Mouse (Mus musculus): ENCODE results near the gene Cacng5.

The Cacng5 gene

GRCm38 (mm10) chr11:107914634-107915226 is at the start of gene Cacng5:
Cacng5 (minus strand) TSS chr11:107915055.
- no peak for DNase-seq (ENCODE audit: low spot score in 2 of 2)

GRCm38 (mm10) chr11:107957566-107958350 is 42.9 kb upstream of the Cacng5 start:
- DNase-seq (ENCODE audit: low spot score in 2 of 2): no peak

GRCm38 (mm10) chr11:107955191-107956062 is 40.6 kb upstream of the Cacng5 start:
- no peak for DNase-seq (ENCODE audit: low spot score in 2 of 2)

GRCm38 (mm10) chr11:107951431-107951830 is 36.6 kb upstream of the Cacng5 start:
- DNase-seq (ENCODE audit: low spot score in 2 of 2): no peak

- no peak for DNase-seq (ENCODE audit: low spot score in 2 of 2)
Observed at GRCm38 (mm10) chr11:107950658-107951057, 35.8 kb upstream of the Cacng5 start.

GRCm38 (mm10) chr11:107950211-107950610 is 35.4 kb upstream of the Cacng5 start:
- no peak for DNase-seq (ENCODE audit: low spot score in 2 of 2)

GRCm38 (mm10) chr11:107947951-107948350 is 33.1 kb upstream of the Cacng5 start:
- no peak for DNase-seq (ENCODE audit: low spot score in 2 of 2)

GRCm38 (mm10) chr11:107946823-107947222 is 32.0 kb upstream of the Cacng5 start:
- no peak for DNase-seq (ENCODE audit: low spot score in 2 of 2)

GRCm38 (mm10) chr11:107936929-107937328 is 22.1 kb upstream of the Cacng5 start:
- no peak for DNase-seq (ENCODE audit: low spot score in 2 of 2)

GRCm38 (mm10) chr11:107931721-107932120 is 16.9 kb upstream of the Cacng5 start:
- no peak for DNase-seq (ENCODE audit: low spot score in 2 of 2)

GRCm38 (mm10) chr11:107931288-107931687 is 16.4 kb upstream of the Cacng5 start:
- no peak for DNase-seq (ENCODE audit: low spot score in 2 of 2)

- no peak for DNase-seq (ENCODE audit: low spot score in 2 of 2)
Observed at GRCm38 (mm10) chr11:107929712-107930111, 14.9 kb upstream of the Cacng5 start.

GRCm38 (mm10) chr11:107919852-107920508 is 5.1 kb upstream of the Cacng5 start:
- DNase-seq (ENCODE audit: low spot score in 2 of 2): no peak

GRCm38 (mm10) chr11:107917721-107918235 is 2.9 kb upstream of the Cacng5 start:
- no peak for DNase-seq (ENCODE audit: low spot score in 2 of 2)

GRCm38 (mm10) chr11:107913317-107913716 is 1.5 kb downstream of the Cacng5 start:
- no peak for DNase-seq (ENCODE audit: low spot score in 2 of 2)

- no peak for DNase-seq (ENCODE audit: low spot score in 2 of 2)
Observed at GRCm38 (mm10) chr11:107905364-107905763, 9.5 kb downstream of the Cacng5 start.

GRCm38 (mm10) chr11:107903966-107904605 is 10.8 kb downstream of the Cacng5 start:
- no peak for DNase-seq (ENCODE audit: low spot score in 2 of 2)

GRCm38 (mm10) chr11:107900470-107900869 is 14.4 kb downstream of the Cacng5 start:
- DNase-seq (ENCODE audit: low spot score in 2 of 2): no peak

GRCm38 (mm10) chr11:107898698-107899097 is 16.2 kb downstream of the Cacng5 start:
- no peak for DNase-seq (ENCODE audit: low spot score in 2 of 2)

- DNase-seq (ENCODE audit: low spot score in 2 of 2): no peak
Observed at GRCm38 (mm10) chr11:107895635-107896034, 19.2 kb downstream of the Cacng5 start.

GRCm38 (mm10) chr11:107891377-107891776 is 23.5 kb downstream of the Cacng5 start:
- no peak for DNase-seq (ENCODE audit: low spot score in 2 of 2)

All from urinary bladder, adult 18-20 months (tissue).